Mouse (Mus musculus) embryonic fibroblast, embryonic 13.5 days (primary cell): Measurements from ENCODE around the gene Aldh4a1.

Experiments
- CTCF ChIP-seq: IDR thresholded peaks from 2 replicates; pipeline ENCODE4 v1.5.1; 2011; ENCODE audit warnings: mild to moderate bottlenecking, control low read depth, low read length, moderate library complexity, borderline replicate concordance; ENCODE audit not compliant: insufficient read depth
- POLR2A ChIP-seq: IDR thresholded peaks from 2 replicates; pipeline ENCODE4 v1.6.1; 2011; ENCODE audit warnings: low read depth, mild to moderate bottlenecking, control low read depth, low read length, moderate library complexity

- TF ChIP-seq CTCF = no peak
- no peak for TF ChIP-seq POLR2A
Measured at GRCm38 (mm10) chr4:139581427-139582051, 41.1 kb upstream of the Aldh4a1 start.
